Mouse (Mus musculus): ENCODE results near the gene Asb13.

The Asb13 gene

DNA sequence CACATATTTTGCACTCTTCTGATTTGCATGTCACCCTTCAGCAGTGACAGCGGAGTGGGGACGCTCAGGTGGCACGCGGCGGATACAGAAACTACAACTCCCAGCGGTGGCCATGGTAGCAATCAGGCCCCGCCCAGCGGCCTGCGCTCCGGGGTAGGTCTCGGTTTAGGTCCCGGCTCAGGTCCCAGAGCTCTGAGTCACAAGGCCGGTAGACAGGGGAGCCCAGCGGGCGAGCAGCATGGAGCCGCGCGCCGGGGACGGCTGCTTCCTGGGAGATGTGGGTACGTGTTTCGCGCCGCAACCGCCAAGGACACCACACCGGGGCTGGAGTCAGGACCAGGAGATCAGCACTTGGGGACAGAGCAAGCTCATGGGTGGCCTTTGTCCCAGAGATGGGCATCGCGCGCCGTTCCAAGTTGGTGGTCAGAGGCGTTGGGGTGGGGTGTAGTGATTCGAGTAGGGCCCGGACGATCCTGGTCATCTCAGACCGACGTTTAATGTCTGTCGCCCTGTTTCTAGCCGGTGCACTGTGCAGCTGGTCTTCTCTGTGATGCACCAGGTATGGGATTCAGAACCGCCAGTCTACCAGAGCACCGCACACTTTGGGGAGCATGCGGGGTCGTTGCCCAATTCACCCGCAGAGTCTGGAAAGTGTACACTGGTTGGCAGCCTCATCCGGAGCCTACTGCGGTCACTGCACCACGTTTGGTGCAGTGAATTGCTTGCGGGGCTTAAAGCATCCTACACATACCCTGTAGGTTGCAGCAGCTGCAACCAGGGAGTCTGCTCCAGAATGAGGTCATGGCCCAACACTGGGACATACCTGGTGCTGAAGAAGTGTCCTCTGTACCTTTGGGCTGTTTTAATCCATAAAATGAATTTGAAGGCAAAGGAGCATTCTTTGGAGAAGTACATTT, at the start of gene Asb13:
Asb13 (plus strand) TSS at position 138 of the 917 bp plus-strand sequence.
- peak; percentile 66 for DNase-seq (ENCODE audit: low spot score)

- no peak for DNase-seq (ENCODE audit: low spot score)
These were observed 43.0 kb upstream of the Asb13 start for GRCm38 (mm10) chr13:3590789-3591188.

DNA sequence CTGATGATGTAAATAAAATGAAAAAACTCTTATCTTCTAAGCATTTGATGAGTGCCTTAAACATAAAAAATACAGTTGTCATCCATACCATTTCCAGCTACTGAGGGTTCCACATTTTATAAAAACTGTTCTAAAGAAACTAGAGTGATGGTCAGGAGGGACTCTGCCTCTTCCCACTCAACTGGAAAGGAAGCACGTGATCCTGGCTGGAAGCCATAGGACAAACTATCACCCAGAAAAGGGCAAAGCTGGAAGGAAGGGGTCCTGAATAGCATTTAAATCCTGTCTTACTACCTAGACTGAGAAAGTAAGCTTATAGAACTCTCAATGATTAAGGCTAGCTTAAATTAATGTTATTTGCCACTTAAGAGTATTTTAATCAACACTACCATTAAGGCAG, 39.5 kb upstream of the Asb13 start:
- no peak for DNase-seq (ENCODE audit: low spot score)

DNA sequence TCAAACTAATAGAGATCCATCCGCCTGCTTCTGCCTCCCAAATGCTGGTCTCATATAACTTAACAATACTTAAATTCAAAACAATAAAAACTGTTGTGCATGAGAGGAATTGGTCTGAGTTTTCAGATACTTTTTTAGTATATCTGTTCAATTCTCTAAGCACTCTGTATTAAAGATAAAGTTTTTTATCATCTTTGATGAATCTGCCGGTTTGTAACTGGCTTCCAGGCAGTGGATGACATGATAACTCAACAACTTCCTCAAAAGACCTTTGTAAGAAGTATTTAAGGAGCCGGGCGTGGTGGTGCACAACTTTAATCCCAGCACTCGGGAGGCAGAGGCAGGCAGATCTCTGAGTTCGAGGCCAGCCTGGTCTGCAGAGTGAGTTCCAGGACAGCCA, 37.6 kb upstream of the Asb13 start:
- DNase-seq (ENCODE audit: low spot score) = no peak

DNA sequence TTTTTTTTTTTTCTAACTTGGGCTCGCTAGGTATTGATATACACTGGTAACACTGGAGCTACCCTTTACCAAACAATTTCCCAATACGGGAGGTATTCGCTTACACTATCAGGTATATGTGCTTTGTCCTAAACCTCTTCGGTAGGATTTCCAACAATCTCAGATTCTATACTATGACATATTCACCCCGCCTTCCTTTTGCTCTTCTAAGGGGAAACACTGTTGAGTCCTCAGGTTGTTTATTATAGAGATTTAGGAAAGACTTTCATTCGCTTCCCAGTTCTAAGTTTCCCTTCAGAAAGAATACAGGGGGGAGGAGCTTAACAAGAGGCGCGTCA, 24.1 kb upstream of the Asb13 start:
- DNase-seq (ENCODE audit: low spot score) = no peak

- DNase-seq (ENCODE audit: low spot score) = peak; percentile 43
These were observed 23.6 kb upstream of the Asb13 start for GRCm38 (mm10) chr13:3610118-3610794.

- peak; percentile 98 for DNase-seq (ENCODE audit: low spot score)
These were observed 22.9 kb upstream of the Asb13 start, which contains the start of gene Fam208b for GRCm38 (mm10) chr13:3610795-3611438. Fam208b (minus strand) TSS chr13:3611108.

DNA sequence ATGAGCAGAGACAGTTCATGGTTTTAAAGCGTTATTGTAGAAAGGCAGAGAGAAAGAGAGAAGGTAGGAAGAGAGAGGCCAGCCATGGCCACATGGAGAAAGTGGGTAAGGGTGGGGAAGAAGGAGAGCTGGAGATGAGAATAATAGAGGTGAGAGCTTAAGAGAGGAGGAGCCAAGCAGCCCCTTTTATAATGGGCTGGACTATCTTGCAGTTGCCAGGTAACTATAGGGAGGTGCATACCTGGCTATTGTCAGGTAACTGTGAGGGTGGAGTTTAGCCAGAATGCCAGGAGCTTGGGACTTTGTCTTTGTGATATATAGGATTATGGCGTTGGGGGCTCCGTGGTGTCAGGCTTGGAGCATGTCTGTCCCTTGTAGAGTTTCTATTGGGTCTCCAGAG, 6.7 kb upstream of the Asb13 start:
- no peak for DNase-seq (ENCODE audit: low spot score)

DNA sequence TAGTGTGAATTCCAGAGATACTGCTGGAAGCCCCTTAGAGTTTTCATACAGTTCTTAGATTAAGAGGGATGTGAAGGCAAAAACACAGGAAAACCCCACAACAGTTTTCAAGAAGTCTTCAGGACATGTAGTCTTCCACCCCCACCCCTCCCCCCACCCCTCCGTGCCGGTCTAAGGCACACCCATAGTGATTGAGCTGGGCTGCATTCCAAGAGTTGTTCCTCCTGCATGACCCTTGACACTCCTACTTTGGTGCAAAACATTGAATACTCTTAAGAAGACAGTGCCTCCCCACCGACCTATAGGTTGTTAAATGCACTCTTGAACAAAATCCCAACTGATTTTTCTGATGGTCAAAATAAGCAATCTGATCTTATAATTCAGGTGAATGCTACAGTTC, 5.7 kb upstream of the Asb13 start:
- no peak for DNase-seq (ENCODE audit: low spot score)

GRCm38 (mm10) chr13:3632551-3632950, 1.3 kb upstream of the Asb13 start:
- DNase-seq (ENCODE audit: low spot score) = no peak

DNA sequence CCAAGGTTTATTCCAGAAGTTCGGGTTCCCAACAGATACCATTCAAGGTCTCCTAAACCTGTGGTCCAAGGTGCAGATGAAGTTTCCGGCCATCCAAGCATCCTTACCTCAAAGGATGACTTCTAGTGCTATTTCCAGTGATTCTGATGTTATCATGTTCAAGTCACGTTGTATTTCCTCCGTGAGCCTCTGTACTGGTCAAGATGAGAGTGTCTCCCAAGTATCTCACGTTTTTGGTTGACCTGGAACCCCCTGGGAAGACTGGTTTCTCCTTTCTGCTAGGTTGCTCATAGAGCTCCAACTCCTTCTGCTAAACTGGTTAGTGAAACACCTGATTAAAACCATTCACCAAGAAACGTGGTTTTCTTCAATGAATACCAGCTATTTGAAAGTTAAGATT, 701 bp upstream of the Asb13 start:
- DNase-seq (ENCODE audit: low spot score) = no peak

GRCm38 (mm10) chr13:3635076-3635475, 1.2 kb downstream of the Asb13 start:
- no peak for DNase-seq (ENCODE audit: low spot score)

GRCm38 (mm10) chr13:3636797-3637196, 3.0 kb downstream of the Asb13 start:
- peak; percentile 45 for DNase-seq (ENCODE audit: low spot score)

- DNase-seq (ENCODE audit: low spot score) = no peak
These were observed 8.2 kb downstream of the Asb13 start for GRCm38 (mm10) chr13:3642049-3642448.

GRCm38 (mm10) chr13:3642538-3642937, 8.7 kb downstream of the Asb13 start:
- no peak for DNase-seq (ENCODE audit: low spot score)

DNA sequence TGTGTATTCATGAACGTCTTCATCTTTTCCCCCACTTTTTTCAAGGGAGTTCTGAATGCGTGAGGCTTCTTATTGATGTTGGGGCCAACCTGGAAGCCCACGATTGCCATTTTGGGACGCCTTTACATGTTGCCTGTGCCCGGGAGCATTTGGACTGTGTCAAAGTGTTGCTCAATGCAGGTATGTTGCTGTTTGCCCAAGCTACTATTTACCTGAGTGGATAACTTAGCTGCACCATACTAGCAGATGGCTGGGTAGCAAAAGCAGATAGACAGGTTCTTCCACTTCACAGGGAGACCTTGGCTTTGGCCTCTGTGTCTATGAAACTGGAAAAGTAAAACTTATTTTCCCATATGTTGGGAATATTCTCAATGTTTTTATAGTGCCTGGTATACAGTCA, 11.0 kb downstream of the Asb13 start:
- DNase-seq (ENCODE audit: low spot score) = no peak

GRCm38 (mm10) chr13:3645919-3646318, 12.1 kb downstream of the Asb13 start:
- no peak for DNase-seq (ENCODE audit: low spot score)

DNA sequence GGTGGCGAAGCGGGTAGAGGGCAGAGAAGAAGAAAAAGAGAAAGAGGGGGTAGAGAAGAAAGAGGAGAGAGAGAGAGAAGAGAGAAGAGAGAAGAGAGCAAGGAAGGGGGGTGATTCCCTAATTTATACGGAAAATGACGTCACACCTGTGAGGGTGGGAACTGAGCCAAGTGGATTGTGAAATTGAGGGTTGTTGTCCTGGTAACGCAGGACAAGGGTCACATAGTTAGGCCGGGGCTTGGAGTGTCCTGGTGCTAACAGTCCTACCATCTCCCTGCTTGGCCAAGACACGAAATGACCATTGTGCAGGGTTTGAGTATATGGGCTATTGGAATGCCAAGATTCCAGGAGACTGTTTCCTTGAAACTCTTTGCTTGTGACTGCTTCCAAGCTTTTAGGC, 12.7 kb downstream of the Asb13 start:
- DNase-seq (ENCODE audit: low spot score) = no peak

DNA sequence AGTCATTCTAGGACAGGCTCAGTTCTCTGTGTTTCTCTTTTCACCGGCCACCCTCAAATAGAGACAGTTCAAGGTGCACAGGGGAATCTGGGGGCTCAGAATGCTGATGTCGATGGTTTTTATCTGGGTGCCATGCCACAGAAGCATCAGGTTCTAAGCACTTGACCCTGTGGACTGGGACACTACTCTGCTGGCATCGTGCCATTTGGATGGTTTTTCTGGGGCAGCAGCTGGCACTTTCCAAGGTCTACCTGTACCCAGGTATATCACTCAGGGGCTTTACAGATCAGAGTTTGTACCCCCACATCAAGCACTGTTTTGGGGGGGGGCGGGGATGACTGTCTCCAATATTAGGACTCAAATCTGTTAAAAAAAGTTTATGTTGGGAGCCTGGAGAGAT, 16.7 kb downstream of the Asb13 start:
- DNase-seq (ENCODE audit: low spot score) = no peak

GRCm38 (mm10) chr13:3654432-3654831, 20.6 kb downstream of the Asb13 start:
- DNase-seq (ENCODE audit: low spot score) = no peak

DNA sequence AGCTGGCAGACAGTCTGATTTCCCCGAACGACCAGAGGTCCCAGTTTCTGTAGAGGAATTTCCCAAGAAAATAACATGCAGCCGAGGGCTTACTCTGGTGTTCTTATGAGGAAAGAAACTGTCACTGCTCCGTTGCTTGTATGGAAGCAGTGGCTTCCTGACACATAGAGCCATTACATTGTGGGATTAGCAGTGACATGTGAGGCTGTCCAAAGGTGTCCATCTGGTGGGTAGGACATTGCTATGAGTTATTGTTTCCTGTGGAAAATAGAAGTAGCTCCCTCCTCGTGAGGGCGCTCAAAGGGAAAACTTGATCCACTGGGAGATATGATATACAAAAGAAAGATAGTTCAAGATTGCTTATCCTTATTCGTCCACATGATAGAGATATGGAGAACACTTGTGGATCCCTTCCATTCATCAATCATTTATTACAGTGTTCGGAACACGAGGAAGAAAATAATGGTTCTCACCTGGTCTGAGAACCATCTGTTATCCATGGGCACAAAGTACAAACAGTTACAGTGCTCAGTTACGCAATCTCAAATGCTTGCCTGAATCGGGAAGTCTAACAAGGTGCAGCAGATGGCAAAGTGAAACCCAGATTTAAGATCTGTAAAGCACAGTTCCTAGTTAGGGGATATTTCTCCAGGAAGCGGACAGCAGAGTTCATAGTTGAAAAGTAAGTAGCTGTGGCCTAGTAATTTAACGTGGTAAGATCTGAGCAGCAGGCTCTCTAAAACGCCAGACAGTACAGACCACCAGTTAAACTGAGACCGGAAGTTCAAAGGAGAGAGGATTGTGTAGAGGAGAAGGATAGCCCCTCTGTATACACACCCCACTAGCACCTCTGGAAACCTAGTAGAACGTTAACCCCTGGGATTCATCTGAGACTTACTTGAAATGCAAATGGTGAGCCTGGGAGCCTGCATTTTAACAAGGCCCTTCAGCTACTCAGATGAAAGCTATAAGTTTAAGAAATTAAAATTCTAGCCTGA, 25.6 kb downstream of the Asb13 start:
- no peak for DNase-seq (ENCODE audit: low spot score)

DNA sequence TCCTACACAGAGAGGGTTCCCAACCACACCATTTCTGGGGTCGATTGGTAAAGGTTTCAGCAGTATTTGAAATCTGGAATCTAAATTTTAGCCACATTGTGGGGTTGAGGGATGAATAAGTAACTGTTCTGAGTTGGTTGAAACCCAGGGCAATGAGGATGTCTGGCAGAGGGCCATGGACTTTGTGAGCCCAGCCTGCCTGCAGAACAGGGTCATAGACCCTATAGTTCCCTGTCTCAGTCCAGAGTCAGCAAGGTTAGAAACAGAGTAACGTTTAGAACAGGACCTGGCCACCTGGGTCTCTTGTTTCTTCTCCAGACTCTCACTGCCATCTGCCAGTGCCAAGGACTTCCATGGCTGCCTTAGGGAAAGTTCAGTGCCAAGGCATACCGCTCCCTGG, 30.4 kb downstream of the Asb13 start:
- no peak for DNase-seq (ENCODE audit: low spot score)

All from testis, postnatal 14 days (tissue).